Mouse (Mus musculus) embryonic stem cell, embryonic (primary cell): ENCODE measurements at regions not wholly inside any gene's neighbourhood (a gene's known extent, or its start where the extent isn't known, plus 50 kb on each side); places are given as distances from the start of the nearest gene placed in this dataset.

Source experiments
- CTCF ChIA-PET, 4 experiments: fragments of 300-600 bp in 2 of 4; fragments of 350-600 bp in 2 of 4; sonication (Branson Sonifier 250); formaldehyde crosslinking; loops; one replicate each; lab custom pipeline; 2022; ENCODE audit warnings: inconsistent platforms in 2 of 4; lab: Charles Lee
- POLR2A ChIA-PET, 4 experiments: fragments of 300-600 bp in 2 of 4; fragments of 350-600 bp in 2 of 4; sonication (Branson Sonifier 250); formaldehyde crosslinking; loops; one replicate each; lab custom pipeline; 2022; ENCODE audit warnings: antibody characterized with exemption in 4 of 4, inconsistent platforms in 1 of 4; lab: Charles Lee

- ChIA-PET POLR2A (no interaction called here), CTCF (interaction anchor here in 1 of 4 experiments (0.6 kb wide), 1 partner anchor 289 kb away, joined by 3 read pairs; no protein-coding TSS in a partner anchor)
Observed at GRCm38 (mm10) chr7:117911062-117911461, 204.9 kb downstream of the Rps15a start.

GRCm38 (mm10) chr7:117896528-117896927, 219.5 kb downstream of the Rps15a start:
- POLR2A ChIA-PET = no interaction called here

GRCm38 (mm10) chr7:117887288-117887687, 228.7 kb downstream of the Rps15a start:
- POLR2A ChIA-PET = no interaction called here

More at GRCm38 (mm10) chr7:117896528-117896927, 219.5 kb downstream of the Rps15a start:
- CTCF ChIA-PET = no interaction called here

GRCm38 (mm10) chr7:117882803-117883202, 233.2 kb downstream of the Rps15a start:
- ChIA-PET POLR2A (interaction anchor here in 1 of 4 experiments (0.5 kb wide), 1 partner anchor 44 kb away, joined by 3 read pairs; no protein-coding TSS in a partner anchor), CTCF (interaction anchor here in 3 of 4 experiments (0.5 to 1.6 kb wide), 6 partner anchors 14 to 1142 kb away, joined by 3 to 5 read pairs (median 4); no protein-coding TSS in a partner anchor)

More at GRCm38 (mm10) chr7:117887288-117887687, 228.7 kb downstream of the Rps15a start:
- CTCF ChIA-PET = no interaction called here

GRCm38 (mm10) chr7:117878903-117879302, 237.1 kb downstream of the Rps15a start:
- POLR2A ChIA-PET = no interaction called here
- CTCF ChIA-PET = no interaction called here

GRCm38 (mm10) chr7:117875241-117875640, 240.7 kb downstream of the Rps15a start:
- ChIA-PET POLR2A (no interaction called here), CTCF (no interaction called here)

- CTCF ChIA-PET = no interaction called here
- POLR2A ChIA-PET = no interaction called here
Observed at GRCm38 (mm10) chr7:117859419-117859818, 256.6 kb downstream of the Rps15a start.

- CTCF ChIA-PET = no interaction called here
- POLR2A ChIA-PET = interaction anchor here in 1 of 4 experiments (1.3 kb wide), 1 partner anchor 135 kb away, joined by 3 read pairs; no protein-coding TSS in a partner anchor
Observed at GRCm38 (mm10) chr7:117855955-117856354, 260.0 kb downstream of the Rps15a start.

GRCm38 (mm10) chr7:117853716-117854115, 262.3 kb downstream of the Rps15a start:
- ChIA-PET POLR2A (no interaction called here), CTCF (no interaction called here)

- ChIA-PET CTCF (no interaction called here), POLR2A (no interaction called here)
Observed at GRCm38 (mm10) chr7:117852866-117853265, 263.1 kb downstream of the Rps15a start.

- POLR2A ChIA-PET = interaction anchor here in 1 of 4 experiments (0.6 to 1.4 kb wide), 2 partner anchors 165 to 444 kb away, joined by 3 read pairs; no protein-coding TSS in a partner anchor
- CTCF ChIA-PET = no interaction called here
Observed at GRCm38 (mm10) chr7:117850822-117851221, 265.2 kb downstream of the Rps15a start.

- ChIA-PET POLR2A (no interaction called here), CTCF (no interaction called here)
Observed at GRCm38 (mm10) chr7:117846041-117846440, 269.9 kb downstream of the Rps15a start.

GRCm38 (mm10) chr7:117842780-117843179, 273.2 kb downstream of the Rps15a start:
- POLR2A ChIA-PET = no interaction called here
- CTCF ChIA-PET = interaction anchor here in 1 of 4 experiments (0.7 kb wide), 1 partner anchor 1168 kb away, joined by 6 read pairs; no protein-coding TSS in a partner anchor

GRCm38 (mm10) chr7:117795035-117795434, 321.0 kb downstream of the Rps15a start:
- ChIA-PET CTCF (no interaction called here), POLR2A (no interaction called here)

GRCm38 (mm10) chr7:117793991-117794390, 322.0 kb downstream of the Rps15a start:
- ChIA-PET CTCF (no interaction called here), POLR2A (no interaction called here)

GRCm38 (mm10) chr7:117792456-117792855, 323.5 kb downstream of the Rps15a start:
- ChIA-PET CTCF (interaction anchor here in 1 of 4 experiments (0.6 kb wide), 1 partner anchor 1184 kb away, joined by 3 read pairs; no protein-coding TSS in a partner anchor), POLR2A (no interaction called here)

- CTCF ChIA-PET = no interaction called here
- POLR2A ChIA-PET = interaction anchor here in 1 of 4 experiments (0.8 kb wide), 1 partner anchor 35 kb away, joined by 3 read pairs; no protein-coding TSS in a partner anchor
Observed at GRCm38 (mm10) chr7:117778996-117779395, 337.0 kb downstream of the Rps15a start.

GRCm38 (mm10) chr7:117777921-117778320, 338.1 kb downstream of the Rps15a start:
- ChIA-PET CTCF (no interaction called here), POLR2A (no interaction called here)

GRCm38 (mm10) chr7:117771836-117772235, 344.2 kb downstream of the Rps15a start:
- ChIA-PET POLR2A (interaction anchor here in 1 of 4 experiments (0.6 kb wide), 1 partner anchor 9 kb away, joined by 3 read pairs; no protein-coding TSS in a partner anchor), CTCF (no interaction called here)

- ChIA-PET CTCF (no interaction called here), POLR2A (no interaction called here)
Observed at GRCm38 (mm10) chr7:117759506-117759905, 356.5 kb downstream of the Rps15a start.

- ChIA-PET POLR2A (interaction anchor here in 1 of 4 experiments (0.7 kb wide), 1 partner anchor 10 kb away, joined by 3 read pairs; no protein-coding TSS in a partner anchor), CTCF (no interaction called here)
Observed at GRCm38 (mm10) chr7:117757033-117757432, 359.0 kb downstream of the Rps15a start.
